Mouse (Mus musculus) cortical plate, adult 2 months (tissue): ENCODE data around the gene Nek11.

Experiments
- CTCF ChIP-seq: fragments of 200-500 bp; IDR thresholded peaks from 2 replicates; pipeline ENCODE4 v1.5.1; 2011; ENCODE audit warnings: mild to moderate bottlenecking, control low read depth, low read length; ENCODE audit not compliant: insufficient read depth; ENCODE audit errors: extremely low read depth
- POLR2A ChIP-seq: fragments of 200-500 bp; IDR thresholded peaks from 2 replicates; pipeline ENCODE4 v1.6.1; 2011; ENCODE audit warnings: mild to moderate bottlenecking, low read length, control low read depth; ENCODE audit not compliant: insufficient read depth; ENCODE audit errors: extremely low read depth

GRCm38 (mm10) chr9:105200305-105200704 lies 195.0 kb downstream of the Nek11 start:
- no peak for TF ChIP-seq POLR2A
- TF ChIP-seq CTCF: no peak
